ENCODE assay signal across 20 mouse cellular contexts in the genomic region with DNA sequence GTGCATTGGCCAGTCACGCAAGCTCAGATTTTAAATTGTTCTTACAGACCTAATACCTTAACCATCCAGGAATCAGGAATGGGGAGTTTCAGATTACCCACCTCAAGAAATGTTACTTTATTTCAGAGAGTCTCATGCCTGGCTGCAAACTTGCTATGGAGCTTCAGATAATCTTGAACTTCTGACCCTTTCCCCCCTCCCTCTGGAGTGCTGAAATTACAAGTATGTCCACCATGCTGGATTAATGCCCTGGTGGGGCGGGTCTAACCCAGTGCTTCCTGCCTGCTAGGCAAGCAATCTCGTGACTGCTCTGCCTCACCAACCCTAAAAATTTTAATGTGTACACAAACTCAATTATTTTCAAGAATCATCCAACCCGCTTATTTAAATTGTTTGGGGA. TPM values are rescaled to one million over a fixed set of nuclear protein-coding genes. Genes with fewer than 3 reads are reported as not detected.
A peak's percentile ranks its signal among the peaks of the same experiment; 100 is the strongest.
DNase-seq lines count a peak whose midpoint lies in the region; ATAC-seq and TF ChIP-seq lines count a peak whose summit lies in the region.
"Had no signal": no experiment of that assay in that cellular context is flagged by ENCODE, and none has a peak within 500 bp of the region (broad histone marks: within the 10 kb centered on the region; RNA-seq: fewer than 3 reads in every experiment).

No protein-coding gene starts in this region.

- no peak overlapping the region for H3K4me2 ChIP-seq in limb, embryonic 14.5 days (replicated peaks; ENCODE audit: low read depth, low read length, severe bottlenecking)
- no peak overlapping the region for H3K4me2 ChIP-seq in kidney, postnatal 0 days (ENCODE audit: low read length)
- no peak overlapping the region for H3K4me2 ChIP-seq in hindbrain, postnatal 0 days (ENCODE audit: low read depth, low read length)
- H3K4me2 ChIP-seq: forebrain, embryonic 12.5 days; heart, embryonic 15.5 days; liver, embryonic 12.5 days; midbrain, embryonic 15.5 days had no signal

- no peak overlapping the region for H3K9ac ChIP-seq in limb, embryonic 14.5 days (ENCODE audit: low read depth, low read length, severe bottlenecking)
- no peak overlapping the region for H3K9ac ChIP-seq in kidney, postnatal 0 days (ENCODE audit: low read depth, low read length)
- no peak overlapping the region for H3K9ac ChIP-seq in hindbrain, postnatal 0 days (replicated peaks; ENCODE audit: low read length)
- H3K9ac ChIP-seq: forebrain, embryonic 12.5 days; heart, embryonic 15.5 days; liver, embryonic 12.5 days; midbrain, embryonic 15.5 days had no signal

- CTCF ChIA-PET in Patski (lab: Charles Lee): interaction anchor here (1.2 to 1.7 kb wide), 2 partner anchors 16 to 137 kb away, joined by 3 to 4 read pairs; no protein-coding TSS in a partner anchor

- no peak for ATAC-seq in limb, embryonic 14.5 days (ENCODE audit: low FRiP score, low read depth)
- no peak for ATAC-seq in Patski
- ATAC-seq in kidney, postnatal 0 days (replicated peaks; ENCODE audit: low FRiP score, low read depth): no peak
- no peak for ATAC-seq in hindbrain, postnatal 0 days
- ATAC-seq: liver, embryonic 12.5 days; midbrain, embryonic 15.5 days had no signal

- in situ Hi-C loops in Patski (cut with MboI; ENCODE audit: low pct_unique_long_range_greater_than_20kb): no loop called here

- no peaks in the 10 kb centered on the region for H3K4me1 ChIP-seq in limb, embryonic 14.5 days (ENCODE audit: control insufficient read depth, insufficient read depth, low read length)
- peaks cover 21% of the 10 kb centered on the region for H3K4me1 ChIP-seq in limb, embryonic 10.5 days
- 0 out of 2 replicates have a peak, but pooled peaks cover 5% of the 10 kb centered on the region for H3K4me1 ChIP-seq in kidney, postnatal 0 days (replicated peaks; ENCODE audit: insufficient read depth, low read length)
- no peaks in the 10 kb centered on the region for H3K4me1 ChIP-seq in hindbrain, postnatal 0 days (ENCODE audit: insufficient read depth, low read length)
- H3K4me1 ChIP-seq: liver, embryonic 12.5 days; midbrain, embryonic 15.5 days had no signal

- H3K9me3 ChIP-seq in limb, embryonic 14.5 days (ENCODE audit: control insufficient read depth, low read length): no peaks in the 10 kb centered on the region
- no peaks in the 10 kb centered on the region for H3K9me3 ChIP-seq in limb, embryonic 10.5 days (replicated peaks)
- no peaks in the 10 kb centered on the region for H3K9me3 ChIP-seq in kidney, postnatal 0 days (replicated peaks; ENCODE audit: low read length)
- no peaks in the 10 kb centered on the region for H3K9me3 ChIP-seq in hindbrain, postnatal 0 days (ENCODE audit: low read length)
- H3K9me3 ChIP-seq: heart, embryonic 15.5 days; midbrain, embryonic 15.5 days had no signal

- no peaks in the 10 kb centered on the region for H3K27me3 ChIP-seq in limb, embryonic 14.5 days (ENCODE audit: control insufficient read depth, insufficient read depth, low read length)
- no peaks in the 10 kb centered on the region for H3K27me3 ChIP-seq in limb, embryonic 10.5 days (ENCODE audit: low read depth, poor library complexity, severe bottlenecking)
- H3K27me3 ChIP-seq in Patski: no peaks in the 10 kb centered on the region
- no peaks in the 10 kb centered on the region for H3K27me3 ChIP-seq in kidney, postnatal 0 days (ENCODE audit: insufficient read depth, low read length)
- H3K27me3 ChIP-seq in hindbrain, postnatal 0 days (ENCODE audit: insufficient read depth, low read length): no peaks in the 10 kb centered on the region
- H3K27me3 ChIP-seq: forebrain, embryonic 12.5 days; heart, embryonic 15.5 days; liver, embryonic 12.5 days; midbrain, embryonic 15.5 days had no signal

- WGBS in limb, embryonic 14.5 days: 56% methylated on average over 4 of the region's 4 CpGs
- WGBS in limb, embryonic 10.5 days: 70% methylated on average over 4 of the region's 4 CpGs
- WGBS in kidney, postnatal 0 days: 49% methylated on average over 4 of the region's 4 CpGs
- 72% methylated on average over 4 of the region's 4 CpGs for WGBS in hindbrain, postnatal 0 days

- no peak overlapping the region for H3K4me3 ChIP-seq in limb, embryonic 14.5 days (replicated peaks; ENCODE audit: low read length)
- H3K4me3 ChIP-seq in limb, embryonic 10.5 days: no peak overlapping the region
- H3K4me3 ChIP-seq in kidney, postnatal 0 days (replicated peaks; ENCODE audit: low read depth, low read length): no peak overlapping the region
- no peak overlapping the region for H3K4me3 ChIP-seq in hindbrain, postnatal 0 days (ENCODE audit: low read length)
- H3K4me3 ChIP-seq: forebrain, embryonic 12.5 days; heart, embryonic 15.5 days; liver, embryonic 12.5 days; midbrain, embryonic 15.5 days; myocyte had no signal

- POLR2A ChIA-PET in Patski (lab: Charles Lee): interaction anchor here (1.1 kb wide), 1 partner anchor 32 kb away, joined by 3 read pairs; no protein-coding TSS in a partner anchor

- DNase-seq in limb, embryonic 14.5 days (ENCODE audit: low spot score): peak; percentile 14
- DNase-seq in limb, embryonic 10.5 days (ENCODE audit: low spot score): no peak
- DNase-seq in Muller cell, postnatal 12 days (ENCODE audit: inconsistent ontology term): peak; percentile 64
- peak; percentile 13 for DNase-seq in Patski (ENCODE audit: low read depth, low spot score)
- DNase-seq in kidney, postnatal 0 days (ENCODE audit: low spot score): peak; percentile 33
- DNase-seq in spleen, postnatal 4 days (ENCODE audit: low spot score in 2 of 2): no peak
- DNase-seq in hindbrain, postnatal 0 days (ENCODE audit: low spot score): no peak
- no peak for DNase-seq in left cerebral cortex, adult 8-10 months (ENCODE audit: low spot score in 2 of 2)
- DNase-seq: adrenal gland, postnatal 36 days; cerebellum, adult 18-20 months; cerebellum, postnatal 25 days; gastrocnemius, postnatal 25 days; layer of hippocampus, postnatal 36 days; thymus, adult 18-20 months; thymus, postnatal 4 days had no signal

- H3K27ac ChIP-seq in limb, embryonic 14.5 days (replicated peaks; ENCODE audit: low read depth, low read length): no peak overlapping the region
- no peak overlapping the region for H3K27ac ChIP-seq in limb, embryonic 10.5 days
- H3K27ac ChIP-seq in kidney, postnatal 0 days: no peak overlapping the region
- H3K27ac ChIP-seq in hindbrain, postnatal 0 days: no peak overlapping the region
- H3K27ac ChIP-seq: forebrain, embryonic 12.5 days; heart, embryonic 15.5 days; liver, embryonic 12.5 days; midbrain, embryonic 15.5 days had no signal

- no peak for TF ChIP-seq POLR2A in limb, embryonic 14.5 days (IDR thresholded peaks at IDR 0.05; ENCODE audit: borderline replicate concordance, extremely low read depth, insufficient read depth, insufficient read length)

- no peaks in the 10 kb centered on the region for H3K36me3 ChIP-seq in limb, embryonic 14.5 days (ENCODE audit: control insufficient read depth, insufficient read depth, low read length)
- H3K36me3 ChIP-seq in limb, embryonic 10.5 days: no peaks in the 10 kb centered on the region
- no peaks in the 10 kb centered on the region for H3K36me3 ChIP-seq in kidney, postnatal 0 days (ENCODE audit: insufficient read depth, low read length)
- H3K36me3 ChIP-seq in hindbrain, postnatal 0 days (ENCODE audit: insufficient read depth, low read length): no peaks in the 10 kb centered on the region
- H3K36me3 ChIP-seq: forebrain, embryonic 12.5 days; heart, embryonic 15.5 days; liver, embryonic 12.5 days; midbrain, embryonic 15.5 days had no signal

- TF ChIP-seq CTCF in Patski (IDR thresholded peaks at IDR 0.05): no peak
- TF ChIP-seq CTCF in kidney, postnatal 0 days (IDR thresholded peaks at IDR 0.05; ENCODE audit: low read depth): no peak
- TF ChIP-seq CTCF in hindbrain, postnatal 0 days (IDR thresholded peaks at IDR 0.05; ENCODE audit: low read depth): no peak

RNA-seq across cellular contexts. Expression of a gene that starts 23.3 kb away (rescaled TPM):
- polyA plus RNA-seq in limb, embryonic 14.5 days (2012; rRNA removed): 55.1 and 62.0 TPM in 2 replicates
- polyA plus RNA-seq in limb, embryonic 14.5 days (2014; fragmentation: Nextera tagmentation; extraction: Ambion mirVana): 37.9 and 40.5 TPM in 2 replicates
- polyA plus RNA-seq in limb, embryonic 10.5 days (2016; fragmentation: Nextera tagmentation; extraction: Ambion mirVana): 31.4 and 33.9 TPM in 2 replicates
- polyA plus RNA-seq in Patski (2021): 116 TPM
- 19.3 and 20.0 TPM in 2 replicates for polyA plus RNA-seq in kidney, postnatal 0 days (2015; fragmentation: Nextera tagmentation; extraction: Ambion mirVana)
- 21.3 and 22.7 TPM in 2 replicates for total RNA-seq in hindbrain, postnatal 0 days (2014; rRNA removed)
- 11.3 and 11.4 TPM in 2 replicates for polyA plus RNA-seq in hindbrain, postnatal 0 days (2015; fragmentation: Nextera tagmentation; extraction: Ambion mirVana)
- 100 to 1,000 TPM; 171 to 183 (median 176) TPM for total RNA-seq in left cerebral cortex, adult 8-10 months (2022)

Comparison
In these comparisons a context has a peak if more than half of its experiments do, and no peak if none do; other contexts are left out.
1. DNase-seq: peak in limb, embryonic 14.5 days (single experiment), Muller cell, postnatal 12 days (single experiment), Patski (single experiment) and kidney, postnatal 0 days (single experiment); none in limb, embryonic 10.5 days (single experiment), spleen, postnatal 4 days (0 of 2), hindbrain, postnatal 0 days (single experiment) and left cerebral cortex, adult 8-10 months (0 of 2).